Mouse (Mus musculus): ENCODE measurements at regions not wholly inside any gene's neighbourhood (a gene's known extent, or its start where the extent isn't known, plus 50 kb on each side); places are given as distances from the start of the nearest gene placed in this dataset.
"Not testable (repeated sequence)": the region's sequence is repeated elsewhere in the genome, so short reads cannot be mapped to it uniquely, and the experiment has no call there.

- not testable (repeated sequence) for DNase-seq (ENCODE audit: low spot score in 2 of 2)
Observed at GRCm38 (mm10) chr13:11030874-11031273, 670.2 kb upstream of the Chrm3 start.

DNA sequence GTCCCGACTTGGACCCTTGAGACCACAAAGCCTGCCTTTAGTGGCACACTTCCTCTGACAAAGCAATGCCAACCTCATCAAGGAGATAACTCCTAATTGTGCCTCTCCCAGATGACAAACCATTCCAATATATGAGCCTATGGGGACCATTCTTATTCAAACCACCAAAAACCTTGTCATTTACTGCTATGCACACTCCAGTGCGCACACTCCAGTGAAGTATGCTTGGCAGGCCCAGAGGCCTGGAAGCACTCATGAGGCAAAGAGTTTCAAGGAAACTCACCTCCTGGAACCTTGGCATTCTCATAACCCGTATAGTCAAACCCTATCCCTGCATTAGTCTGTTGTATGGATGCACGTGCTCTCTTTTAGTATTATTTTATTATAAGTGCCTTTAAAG, 669.7 kb upstream of the Chrm3 start:
- no peak for DNase-seq (ENCODE audit: low spot score in 2 of 2)

- no peak for DNase-seq (ENCODE audit: low spot score in 2 of 2)
Observed at GRCm38 (mm10) chr13:11025918-11026317, 665.3 kb upstream of the Chrm3 start.

DNA sequence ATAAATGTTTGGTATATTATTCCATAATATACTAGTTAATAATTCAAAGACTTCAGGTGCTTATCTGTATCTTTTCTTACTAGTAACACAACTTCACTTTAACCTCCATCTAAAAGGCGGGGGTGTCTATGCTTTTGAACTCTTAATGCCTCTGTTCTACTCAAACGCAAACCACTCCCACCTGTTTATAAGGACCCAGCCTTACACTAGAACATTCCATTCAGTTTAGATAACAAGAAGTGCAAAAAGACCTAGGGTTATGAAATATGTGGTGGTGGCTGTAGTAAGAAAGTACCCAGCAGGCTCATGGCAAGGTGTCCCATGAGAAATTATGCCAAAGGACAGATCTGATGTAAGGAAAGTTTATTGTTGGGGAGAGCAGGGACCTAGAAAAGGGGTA, 663.8 kb upstream of the Chrm3 start:
- DNase-seq (ENCODE audit: low spot score in 2 of 2): no peak

DNA sequence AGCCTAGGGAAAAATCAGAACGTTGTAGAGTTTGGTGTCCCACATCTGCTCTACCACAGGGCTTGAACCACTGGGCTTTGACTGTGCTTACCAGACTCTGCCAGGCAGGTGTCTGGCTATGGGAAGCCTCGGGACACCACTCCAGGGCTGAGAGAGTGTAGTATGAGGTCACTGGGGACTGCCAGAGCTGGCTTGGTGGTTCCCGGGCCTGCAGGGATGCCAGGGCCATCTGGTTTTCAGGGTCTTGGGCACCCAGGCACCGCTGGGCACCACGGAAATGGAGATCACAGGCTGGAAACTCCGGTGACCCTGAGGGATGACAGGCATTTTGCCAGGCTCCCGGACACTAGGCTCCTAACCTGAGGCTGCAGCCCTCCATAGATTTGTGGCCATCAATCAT, 656.9 kb upstream of the Chrm3 start:
- DNase-seq (ENCODE audit: low spot score in 2 of 2): no peak

GRCm38 (mm10) chr13:11005374-11005773, 644.7 kb upstream of the Chrm3 start:
- DNase-seq (ENCODE audit: low spot score in 2 of 2): no peak

DNA sequence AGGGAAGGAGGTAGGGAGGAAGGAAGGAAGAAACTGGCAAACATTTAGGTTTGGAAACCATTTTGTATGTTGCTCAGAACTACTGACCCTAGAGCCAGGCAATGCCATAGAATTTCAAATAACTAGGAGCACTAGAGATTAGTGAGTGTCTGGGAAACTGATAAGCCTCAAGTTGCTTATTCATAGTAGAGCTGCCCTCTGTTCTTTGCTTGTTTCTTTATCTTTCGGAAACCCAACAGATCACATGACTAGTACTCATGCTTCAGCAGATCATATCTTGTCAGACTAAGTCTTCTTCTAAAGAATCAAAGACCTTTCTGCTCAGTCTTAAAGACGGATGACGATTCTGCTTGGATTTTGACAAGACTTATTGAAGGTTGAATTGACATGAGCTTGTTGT, 630.5 kb upstream of the Chrm3 start:
- no peak for DNase-seq (ENCODE audit: low spot score in 2 of 2)

GRCm38 (mm10) chr13:10990503-10991025, 629.9 kb upstream of the Chrm3 start:
- peak; percentile 11 to 39 for DNase-seq (ENCODE audit: low spot score in 2 of 2)

DNA sequence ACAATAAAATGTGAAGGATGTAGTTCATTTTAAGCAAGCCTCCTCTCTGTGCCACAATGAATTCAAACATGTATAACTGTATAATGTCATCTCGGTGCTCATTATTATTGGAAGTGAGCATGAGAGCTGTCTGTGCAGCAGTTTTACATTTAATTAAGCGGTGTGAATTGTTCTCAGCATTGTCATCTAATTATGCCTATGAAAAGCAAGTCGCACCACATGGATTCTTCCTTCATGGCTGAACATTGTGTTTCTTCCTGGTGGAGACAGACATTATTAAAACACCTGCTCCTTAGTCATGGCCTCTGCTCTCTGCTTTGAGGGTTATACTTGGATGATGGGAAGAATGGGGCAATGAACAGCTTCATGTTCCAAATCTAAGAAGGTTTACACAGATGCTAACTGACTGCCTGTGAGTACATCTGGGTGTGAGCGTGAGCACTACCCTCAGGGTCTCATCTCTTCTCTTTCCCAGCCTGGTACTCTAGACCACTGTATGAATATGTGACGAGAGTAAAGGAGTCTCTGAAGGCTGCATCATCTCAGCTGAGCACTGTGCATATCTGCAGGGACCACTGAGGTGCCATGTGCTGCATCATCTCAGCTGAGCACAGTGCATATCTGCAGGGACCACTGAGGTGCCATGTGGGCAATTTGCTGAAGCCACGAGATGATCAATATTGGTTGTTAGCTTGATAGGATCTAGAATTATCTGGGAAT, 628.6 kb upstream of the Chrm3 start:
- no peak for DNase-seq (ENCODE audit: low spot score in 2 of 2)

GRCm38 (mm10) chr13:10983736-10984135, 623.1 kb upstream of the Chrm3 start:
- DNase-seq (ENCODE audit: low spot score in 2 of 2): no peak

- no peak for DNase-seq (ENCODE audit: low spot score in 2 of 2)
Observed at GRCm38 (mm10) chr13:10982543-10982942, 621.9 kb upstream of the Chrm3 start.

DNA sequence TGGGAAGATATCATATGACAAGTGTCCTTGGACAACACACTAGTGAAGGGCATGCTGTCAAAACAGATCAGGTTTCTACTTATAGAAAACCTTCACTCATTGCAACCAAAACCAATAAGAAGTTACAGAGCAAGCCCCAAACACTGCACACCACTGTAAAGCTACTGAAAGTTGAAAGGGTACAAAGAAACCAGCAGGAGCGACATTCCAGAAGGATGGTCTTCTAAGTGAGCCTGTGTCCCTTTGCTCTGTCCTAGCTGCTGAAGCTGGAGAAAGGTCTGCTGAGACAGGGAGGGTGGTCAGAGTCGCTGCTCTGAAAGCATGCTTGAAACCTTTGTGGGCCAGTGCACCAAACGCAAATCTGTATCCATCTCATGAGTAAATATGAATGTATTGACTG, 611.3 kb upstream of the Chrm3 start:
- DNase-seq (ENCODE audit: low spot score in 2 of 2): no peak

DNA sequence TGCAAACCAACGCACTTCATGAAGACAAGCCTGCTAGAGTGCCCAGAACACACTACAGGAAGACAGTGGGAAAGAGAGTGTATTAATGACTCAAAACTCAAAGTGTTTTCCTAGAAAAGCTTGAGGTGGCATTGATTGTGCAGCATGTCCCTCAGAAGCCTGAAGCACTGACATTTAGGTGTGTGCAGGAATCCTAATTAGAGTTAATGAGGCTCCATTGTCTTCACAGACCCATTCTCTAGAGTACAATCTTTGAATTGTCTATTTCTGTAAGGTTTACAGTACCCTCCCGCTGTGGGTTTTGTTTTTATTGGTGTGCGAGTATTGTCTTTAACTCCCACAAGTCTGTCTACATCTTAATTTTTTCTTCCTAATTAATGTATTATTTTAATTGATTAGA, 610.1 kb upstream of the Chrm3 start:
- no peak for DNase-seq (ENCODE audit: low spot score in 2 of 2)

- DNase-seq (ENCODE audit: low spot score in 2 of 2): no peak
Observed at GRCm38 (mm10) chr13:10952923-10953322, 592.3 kb upstream of the Chrm3 start.

GRCm38 (mm10) chr13:10950658-10951057, 590.0 kb upstream of the Chrm3 start:
- DNase-seq (ENCODE audit: low spot score in 2 of 2): not testable (repeated sequence)

- DNase-seq (ENCODE audit: low spot score in 2 of 2): no peak
Observed at GRCm38 (mm10) chr13:10947398-10947797, 586.8 kb upstream of the Chrm3 start.

GRCm38 (mm10) chr13:10943877-10944276, 583.2 kb upstream of the Chrm3 start:
- DNase-seq (ENCODE audit: low spot score in 2 of 2): no peak

GRCm38 (mm10) chr13:10942031-10942655, 581.5 kb upstream of the Chrm3 start:
- peak in 1 of 2 experiments; percentile 39 for DNase-seq (ENCODE audit: low spot score in 2 of 2)

DNA sequence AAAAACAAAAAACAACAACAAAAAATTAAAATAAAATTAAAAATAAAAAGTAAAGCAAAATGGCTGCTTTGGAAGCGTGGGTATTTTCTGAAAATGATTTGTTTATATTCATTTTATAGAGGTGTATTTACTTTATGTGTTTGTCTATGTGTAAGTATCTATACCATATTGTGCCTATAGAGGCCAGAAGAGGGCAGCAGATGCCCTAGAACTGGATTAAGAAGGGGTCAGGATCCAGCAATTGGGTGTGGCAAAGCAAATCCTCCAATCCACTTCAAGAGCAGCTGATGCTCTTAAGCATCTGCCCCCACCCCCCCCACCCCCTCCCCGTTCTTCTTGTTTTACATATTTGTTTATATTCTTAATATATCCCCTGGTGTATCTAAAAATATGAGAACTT, 577.6 kb upstream of the Chrm3 start:
- no peak for DNase-seq (ENCODE audit: low spot score in 2 of 2)

- no peak for DNase-seq (ENCODE audit: low spot score in 2 of 2)
Observed at GRCm38 (mm10) chr13:10930741-10931140, 570.1 kb upstream of the Chrm3 start.

- DNase-seq (ENCODE audit: low spot score in 2 of 2): no peak
Observed at GRCm38 (mm10) chr13:10914377-10914776, 553.7 kb upstream of the Chrm3 start.

DNA sequence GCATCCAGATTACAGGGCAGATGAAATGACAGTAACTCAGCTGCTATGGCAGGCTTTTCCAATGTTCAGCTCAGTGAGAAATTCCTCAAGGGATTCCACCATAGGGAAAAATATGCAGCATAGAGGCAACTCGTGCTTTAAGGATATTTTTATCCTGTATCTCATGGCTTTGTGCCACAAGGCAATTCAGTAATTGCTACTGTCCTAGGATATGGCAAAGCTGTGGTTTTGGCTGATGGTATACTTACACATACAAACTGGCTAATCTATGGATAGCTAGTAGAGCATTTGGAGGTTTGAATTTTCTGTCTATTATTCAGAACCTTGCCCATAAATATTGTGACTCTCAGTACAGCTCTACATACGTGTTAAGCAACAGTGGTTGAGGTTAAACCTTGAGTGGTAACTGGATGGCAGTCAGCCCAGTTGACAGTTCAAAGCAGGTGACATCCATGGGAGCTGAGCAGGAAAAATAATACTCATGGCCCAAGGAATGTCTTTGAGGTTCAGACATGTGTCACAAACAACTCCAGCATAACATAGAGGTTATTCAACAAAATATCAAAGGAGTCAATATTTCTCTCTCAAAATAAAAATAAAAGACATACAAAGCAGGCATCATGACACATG, 548.6 kb upstream of the Chrm3 start:
- DNase-seq (ENCODE audit: low spot score in 2 of 2): no peak
